Mouse (Mus musculus) heart, adult 2 months (tissue): ENCODE data around the gene Zswim3. TPM values are rescaled to one million over a fixed set of nuclear protein-coding genes. Genes with fewer than 3 reads are reported as not detected.
A peak's percentile ranks its signal among the peaks of the same experiment; 100 is the strongest.

ENCODE experiments used
- DNase-seq, 2 experiments: peaks; one replicate each; pipeline ENCODE4 v3.0.0; 2021
- H3K27ac ChIP-seq: fragments of 200-600 bp; 2 replicates; pipeline ENCODE4 v1.8.1; 2022
- H3K27me3 ChIP-seq: fragments of 200-500 bp; 2 replicates; pipeline ENCODE4 v1.6.1; 2012; ENCODE audit warnings: mild to moderate bottlenecking, low read length, inconsistent platforms, mixed read lengths; ENCODE audit not compliant: control insufficient read depth, insufficient read depth
- H3K36me3 ChIP-seq: fragments of 200-500 bp; 2 replicates; pipeline ENCODE4 v1.6.1; 2012; ENCODE audit warnings: low read length, inconsistent platforms; ENCODE audit not compliant: control insufficient read depth, insufficient read depth
- H3K4me1 ChIP-seq: fragments of 200-500 bp; 2 replicates; pipeline ENCODE4 v1.6.1; 2011; ENCODE audit warnings: low read length; ENCODE audit not compliant: control insufficient read depth, insufficient read depth
- H3K4me3 ChIP-seq: fragments of 200-600 bp; 2 replicates; pipeline ENCODE4 v1.8.1; 2022
- H3K79me2 ChIP-seq: fragments of 200-500 bp; replicated peaks from 2 replicates; pipeline ENCODE4 v1.6.1; 2012; ENCODE audit warnings: mild to moderate bottlenecking, inconsistent platforms, low read length, moderate library complexity, mixed read lengths; ENCODE audit not compliant: control insufficient read depth, insufficient read depth
- H3K9ac ChIP-seq: fragments of 200-500 bp; 2 replicates; pipeline ENCODE4 v1.6.1; 2012; ENCODE audit warnings: low read depth, mild to moderate bottlenecking, control low read depth, inconsistent platforms, low read length, mixed read lengths
- CTCF ChIP-seq: fragments of 200-600 bp; IDR thresholded peaks from 2 replicates; pipeline ENCODE4 v1.8.1; 2022; ENCODE audit warnings: antibody characterized with exemption, mild to moderate bottlenecking, moderate library complexity
- EP300 ChIP-seq: fragments of 200-500 bp; IDR thresholded peaks from 2 replicates; pipeline ENCODE4 v1.6.1; 2011; ENCODE audit warnings: low read depth, low read length, control low read depth; ENCODE audit not compliant: insufficient read depth
- POLR2A ChIP-seq: fragments of 200-500 bp; IDR thresholded peaks from 2 replicates; pipeline ENCODE4 v1.6.1; 2011; ENCODE audit warnings: mild to moderate bottlenecking, low read depth, low read length, control low read depth; ENCODE audit not compliant: insufficient read depth
- WGBS: fragments of 180-500 bp; shearing (Covaris S2); methylation state at CpG from one replicate; pipeline ENCODE4 v1.1.7; 2018; 5-methylcytosine and 5-hydroxymethylcytosine counted together
- intact Hi-C: fragments of 180-260 bp; cut with DNase I; formaldehyde crosslinking; loops from one replicate; pipeline ENCODE4 v1.15.1; 2025
- polyA plus RNA-seq: library from polyadenylated mRNA; depleted of rRNA; stranded (reverse); fragments of >200 nt; gene quantifications from 2 replicates; pipeline ENCODE4 v1.2.3, GENCODE M21; 2012; rRNA removed
- total RNA-seq, 2 experiments: library from RNA; stranded (reverse); gene quantifications; 2 replicates each; pipeline ENCODE4 v1.2.3; 2021

The Zswim3 gene
- total and polyA plus RNA-seq, 3 experiments, result 1.7 to 2.1 (median 2.1) TPM

DNA sequence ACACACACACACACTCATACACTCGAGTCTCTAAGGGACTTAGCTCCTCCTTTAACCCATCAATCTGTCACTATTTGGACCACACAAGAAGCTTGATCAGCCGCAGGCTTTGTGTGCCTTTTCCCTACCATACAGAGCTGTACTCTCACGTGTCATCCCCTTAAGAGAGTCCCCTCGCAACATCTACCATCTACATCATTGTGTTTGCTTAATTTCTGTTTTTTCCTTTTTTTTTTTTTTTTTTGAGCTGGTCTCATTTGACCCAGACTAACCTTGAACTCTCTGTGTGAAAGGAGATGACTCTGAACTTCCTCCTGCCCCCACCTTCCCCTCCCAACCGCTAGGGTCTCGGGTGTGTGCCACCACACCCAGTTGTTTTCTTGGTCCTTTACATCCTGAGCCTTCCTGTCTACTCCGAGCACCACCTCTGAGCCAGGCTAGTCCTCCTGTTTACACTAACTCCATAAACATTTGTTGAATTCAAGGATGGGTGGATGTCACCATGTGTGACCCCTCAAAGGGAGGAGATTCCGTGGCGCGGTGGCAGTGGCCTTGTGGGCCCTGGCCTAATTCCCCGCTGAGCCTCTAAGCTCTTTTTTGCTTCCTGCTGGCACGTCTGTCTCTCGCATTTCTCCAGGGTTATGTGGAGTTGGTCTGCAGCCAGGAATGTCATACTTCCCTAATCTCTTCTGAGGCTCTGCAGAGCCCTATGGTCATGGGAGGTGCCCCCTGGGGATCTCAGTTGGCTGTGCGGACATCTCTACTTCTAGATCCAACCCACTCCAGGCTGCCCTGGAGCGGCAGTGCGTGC lies 62.0 kb downstream of the Zswim3 start:
- Histone ChIP-seq H3K36me3 (no peaks in the 10 kb centered on the region), H3K27ac (peak overlapping the region; percentile 76), H3K4me3 (no peak overlapping the region), H3K9ac (no peak overlapping the region), H3K79me2 (no peaks in the 10 kb centered on the region), H3K27me3 (no peaks in the 10 kb centered on the region), H3K4me1 (peaks cover 13% of the 10 kb centered on the region)
- intact Hi-C loops, result loop anchor here (2.0 kb wide), 1 partner anchor 32 kb away; no protein-coding TSS in a partner anchor
- 8% methylated on average over 16 of the region's 16 CpGs for WGBS
- peak; percentile 78; the same call in 1 of the 2 replicates for TF ChIP-seq EP300
- peak; percentile 27; the same call in 1 of the 2 replicates for TF ChIP-seq CTCF
- no peak for TF ChIP-seq POLR2A
- DNase-seq, result peak; percentile 75 to 89

- no peaks in the 10 kb centered on the region for H3K36me3 ChIP-seq
- H3K27me3 ChIP-seq, result no peaks in the 10 kb centered on the region
- no peak overlapping the region for H3K9ac ChIP-seq
- peak overlapping the region; percentile 76 for H3K27ac ChIP-seq
- H3K79me2 ChIP-seq, result no peaks in the 10 kb centered on the region
- H3K4me1 ChIP-seq, result peaks cover 9% of the 10 kb centered on the region
- H3K4me3 ChIP-seq, result no peak overlapping the region
- no peak for DNase-seq
- intact Hi-C loops, result loop anchor here (2.0 kb wide), 1 partner anchor 33 kb away; no protein-coding TSS in a partner anchor
- 89% methylated on average over 7 of the region's 7 CpGs for WGBS
- no peak for TF ChIP-seq POLR2A
- TF ChIP-seq EP300, result no peak
- peak; percentile 80 for TF ChIP-seq CTCF
These were observed 62.7 kb downstream of the Zswim3 start for GRCm38 (mm10) chr2:164867566-164867965.

DNA sequence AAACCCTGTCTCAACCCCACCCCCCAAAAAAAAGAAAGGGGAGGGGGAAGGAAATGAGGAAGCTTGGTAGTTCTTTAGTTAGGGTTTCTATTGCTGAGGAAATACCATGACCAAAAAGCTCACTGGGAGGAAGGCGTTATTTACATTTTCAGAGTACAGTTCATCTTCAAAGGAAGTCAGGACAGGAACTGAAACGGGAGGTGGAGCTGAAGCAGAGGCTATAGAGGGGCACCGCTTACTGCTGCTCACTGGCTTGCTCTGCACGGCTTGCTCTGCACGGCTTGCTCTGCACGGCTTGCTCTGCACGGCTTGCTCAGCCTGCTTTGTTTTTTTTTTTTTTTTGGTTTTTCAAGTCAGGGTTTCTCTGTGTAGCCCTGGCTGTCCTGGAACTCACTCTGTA lies 63.6 kb downstream of the Zswim3 start:
- 68% methylated on average over 7 of the region's 7 CpGs for WGBS

More for the DNA sequence above, 63.6 kb downstream of the Zswim3 start:
- no peak overlapping the region for H3K27ac ChIP-seq
- H3K4me1 ChIP-seq, result peaks cover 7% of the 10 kb centered on the region
- H3K27me3 ChIP-seq, result no peaks in the 10 kb centered on the region
- H3K9ac ChIP-seq, result no peak overlapping the region
- no peak for DNase-seq
- no peak for TF ChIP-seq POLR2A
- no peak for TF ChIP-seq CTCF
- TF ChIP-seq EP300, result no peak
- intact Hi-C loops, result no loop called here
- no peaks in the 10 kb centered on the region for H3K79me2 ChIP-seq
- H3K4me3 ChIP-seq, result no peak overlapping the region
- H3K36me3 ChIP-seq, result no peaks in the 10 kb centered on the region

Other genes with a start within 250 kb of the Zswim3 start
- gene Wfdc2, start 242.7 kb upstream of the Zswim3 start, total RNA-seq, result 1 to 10 TPM in 1 of 2 experiments, under 1 TPM in 1; 0.43 to 1.3 TPM
- gene Wfdc2, start 242.7 kb upstream of the Zswim3 start, polyA plus RNA-seq, result 0.50 and 78.4 TPM in 2 replicates
- not detected for gene Spint3, start 231.6 kb upstream of the Zswim3 start, total RNA-seq
- gene Spint3, start 231.6 kb upstream of the Zswim3 start, polyA plus RNA-seq, result not detected in 2 replicates
- under 1 TPM in 1 of 2 experiments, not detected in 1; 0.30 TPM for gene Wfdc6a, start 219.7 kb upstream of the Zswim3 start, total RNA-seq
- gene Wfdc6a, start 219.7 kb upstream of the Zswim3 start, polyA plus RNA-seq, result 0.47 and 0.56 TPM in 2 replicates
- not detected for gene Eppin, start 211.5 kb upstream of the Zswim3 start, total RNA-seq
- gene Eppin, start 211.5 kb upstream of the Zswim3 start, polyA plus RNA-seq, result 0.16 TPM in 1 of 2 replicates, not detected in the other
- gene Wfdc6b, start 191.6 kb upstream of the Zswim3 start, total RNA-seq, result not detected
- gene Wfdc6b, start 191.6 kb upstream of the Zswim3 start, polyA plus RNA-seq, result not detected in 2 replicates
- not detected for gene Wfdc8, start 191.5 kb upstream of the Zswim3 start, total RNA-seq
- gene Wfdc8, start 191.5 kb upstream of the Zswim3 start, polyA plus RNA-seq, result not detected in 2 replicates
- gene Wfdc16, start 166.3 kb upstream of the Zswim3 start, total RNA-seq, result not detected
- not detected in 2 replicates for gene Wfdc16, start 166.3 kb upstream of the Zswim3 start, polyA plus RNA-seq
- gene Wfdc10, start 149.1 kb upstream of the Zswim3 start, total RNA-seq, result not detected
- not detected in 2 replicates for gene Wfdc10, start 149.1 kb upstream of the Zswim3 start, polyA plus RNA-seq
- gene Wfdc9, start 148.5 kb upstream of the Zswim3 start, total RNA-seq, result not detected
- gene Wfdc9, start 148.5 kb upstream of the Zswim3 start, polyA plus RNA-seq, result not detected in 2 replicates
- not detected for gene Wfdc11, start 131.0 kb upstream of the Zswim3 start, total RNA-seq
- gene Wfdc11, start 131.0 kb upstream of the Zswim3 start, polyA plus RNA-seq, result not detected in 2 replicates
- not detected for gene Wfdc13, start 120.0 kb upstream of the Zswim3 start, total RNA-seq
- gene Wfdc13, start 120.0 kb upstream of the Zswim3 start, polyA plus RNA-seq, result 0.25 TPM in 1 of 2 replicates, not detected in the other
- not detected for gene Spint4, start 106.6 kb upstream of the Zswim3 start, total RNA-seq
- not detected in 2 replicates for gene Spint4, start 106.6 kb upstream of the Zswim3 start, polyA plus RNA-seq
- gene Spint5, start 89.8 kb upstream of the Zswim3 start, total RNA-seq, result not detected
- not detected in 2 replicates for gene Spint5, start 89.8 kb upstream of the Zswim3 start, polyA plus RNA-seq
- gene Wfdc3, start 59.2 kb upstream of the Zswim3 start, total RNA-seq, result not detected
- 0.31 and 0.50 TPM in 2 replicates for gene Wfdc3, start 59.2 kb upstream of the Zswim3 start, polyA plus RNA-seq
- gene Dnttip1, start 59.1 kb upstream of the Zswim3 start, total RNA-seq, result 10 to 100 TPM; 21.8 to 21.9 TPM
- gene Dnttip1, start 59.1 kb upstream of the Zswim3 start, polyA plus RNA-seq, result 15.0 and 15.9 TPM in 2 replicates
- 1 to 10 TPM; 1.5 to 4.2 TPM for gene Ube2c, start 35.2 kb upstream of the Zswim3 start, total RNA-seq
- gene Ube2c, start 35.2 kb upstream of the Zswim3 start, polyA plus RNA-seq, result 3.0 and 7.3 TPM in 2 replicates
- gene Tnnc2, start 25.1 kb upstream of the Zswim3 start, total RNA-seq, result under 1 TPM in 1 of 2 experiments, not detected in 1; 0.50 TPM
- gene Tnnc2, start 25.1 kb upstream of the Zswim3 start, polyA plus RNA-seq, result not detected in 2 replicates
- 10 to 100 TPM; 21.2 to 30.3 TPM for gene Snx21, start 19.3 kb upstream of the Zswim3 start, total RNA-seq
- gene Snx21, start 19.3 kb upstream of the Zswim3 start, polyA plus RNA-seq, result 24.7 and 29.0 TPM in 2 replicates
- gene Acot8, start 216 bp upstream of the Zswim3 start, total RNA-seq, result 10 to 100 TPM; 13.3 to 14.0 TPM
- gene Acot8, start 216 bp upstream of the Zswim3 start, polyA plus RNA-seq, result 17.0 and 19.1 TPM in 2 replicates
- gene Zswim1, start 17.6 kb downstream of the Zswim3 start, total RNA-seq, result 1 to 10 TPM; 4.5 to 5.3 TPM
- 5.1 and 6.4 TPM in 2 replicates for gene Zswim1, start 17.6 kb downstream of the Zswim3 start, polyA plus RNA-seq
- under 1 TPM; 0.60 to 0.68 TPM for gene Spata25, start 23.4 kb downstream of the Zswim3 start, total RNA-seq
- gene Spata25, start 23.4 kb downstream of the Zswim3 start, polyA plus RNA-seq, result 0.23 TPM in 1 of 2 replicates, not detected in the other
- 10 to 100 TPM; 94.3 to 99.8 TPM for gene Ctsa, start 27.8 kb downstream of the Zswim3 start, total RNA-seq
- 200 and 232 TPM in 2 replicates for gene Ctsa, start 27.8 kb downstream of the Zswim3 start, polyA plus RNA-seq
- 10 to 100 TPM; 47.2 to 49.2 TPM for gene Neurl2, start 28.4 kb downstream of the Zswim3 start, total RNA-seq
- 54.2 and 54.8 TPM in 2 replicates for gene Neurl2, start 28.4 kb downstream of the Zswim3 start, polyA plus RNA-seq
- 10 to 100 TPM; 33.8 to 36.1 TPM for gene Pltp, start 52.6 kb downstream of the Zswim3 start, total RNA-seq
- 57.4 and 71.2 TPM in 2 replicates for gene Pltp, start 52.6 kb downstream of the Zswim3 start, polyA plus RNA-seq
- gene Pcif1, start 74.2 kb downstream of the Zswim3 start, total RNA-seq, result 10 to 100 TPM; 25.7 to 31.8 TPM
- 18.4 and 20.8 TPM in 2 replicates for gene Pcif1, start 74.2 kb downstream of the Zswim3 start, polyA plus RNA-seq
- gene Zfp335, start 106.7 kb downstream of the Zswim3 start, total RNA-seq, result 1 to 10 TPM; 8.0 to 8.2 TPM
- gene Zfp335, start 106.7 kb downstream of the Zswim3 start, polyA plus RNA-seq, result 14.0 and 14.3 TPM in 2 replicates
- under 1 TPM; 0.93 to 0.99 TPM for gene Mmp9, start 135.7 kb downstream of the Zswim3 start, total RNA-seq
- 3.5 and 5.1 TPM in 2 replicates for gene Mmp9, start 135.7 kb downstream of the Zswim3 start, polyA plus RNA-seq
- 1 to 10 TPM; 2.2 to 2.3 TPM for gene Slc12a5, start 155.7 kb downstream of the Zswim3 start, total RNA-seq
- 1.5 TPM in 2 replicates for gene Slc12a5, start 155.7 kb downstream of the Zswim3 start, polyA plus RNA-seq
- gene Ncoa5, start 229.8 kb downstream of the Zswim3 start, total RNA-seq, result 10 to 100 TPM; 18.6 to 20.6 TPM
- 16.4 and 21.2 TPM in 2 replicates for gene Ncoa5, start 229.8 kb downstream of the Zswim3 start, polyA plus RNA-seq